Mouse (Mus musculus) embryonic facial prominence, embryonic 14.5 days (tissue): Measurements from ENCODE around the gene 4930539E08Rik. TPM values are rescaled to one million over a fixed set of nuclear protein-coding genes. Genes with fewer than 3 reads are reported as not detected.

Experiments
- ATAC-seq: fragments of 200-750 bp; cut with Nextera tagmentation; 2 replicates; pipeline ENCODE4 v1.8.0; 2017; ENCODE audit warnings: low read depth, moderate number of reproducible peaks, moderate TSS enrichment
- DNase-seq: peaks from one replicate; pipeline ENCODE4 v3.0.0-alpha.2; 2015; ENCODE audit warnings: low spot score
- H3K27ac ChIP-seq: fragments of 300-500 bp; sonication (generic); replicated peaks from 2 replicates; pipeline ENCODE4 v1.5.1; 2014; ENCODE audit warnings: low read depth, mild to moderate bottlenecking, low read length, moderate library complexity
- H3K27me3 ChIP-seq: fragments of 300-500 bp; sonication (generic); replicated peaks from 2 replicates; pipeline ENCODE4 v1.6.1; 2014; ENCODE audit warnings: low read length; ENCODE audit not compliant: control insufficient read depth, insufficient read depth
- H3K36me3 ChIP-seq: fragments of 300-500 bp; sonication (generic); 2 replicates; pipeline ENCODE4 v1.6.1; 2014; ENCODE audit warnings: low read length, mixed read lengths; ENCODE audit not compliant: control insufficient read depth, insufficient read depth
- H3K4me1 ChIP-seq: fragments of 300-500 bp; sonication (generic); 2 replicates; pipeline ENCODE4 v1.6.1; 2014; ENCODE audit warnings: antibody characterized with exemption, low read length; ENCODE audit not compliant: control insufficient read depth, insufficient read depth
- H3K4me2 ChIP-seq: fragments of 300-500 bp; sonication (generic); 2 replicates; pipeline ENCODE4 v1.6.1; 2014; ENCODE audit warnings: low read depth, mild to moderate bottlenecking, low read length, moderate library complexity, mixed read lengths
- H3K4me3 ChIP-seq: fragments of 300-500 bp; sonication (generic); 2 replicates; pipeline ENCODE4 v1.5.1; 2014; ENCODE audit warnings: low read depth, mild to moderate bottlenecking, low read length
- H3K9ac ChIP-seq: fragments of 300-500 bp; sonication (generic); 2 replicates; pipeline ENCODE4 v1.6.1; 2014; ENCODE audit warnings: low read depth, mild to moderate bottlenecking, low read length, moderate library complexity, mixed read lengths
- H3K9me3 ChIP-seq: fragments of 300-500 bp; sonication (generic); 2 replicates; pipeline ENCODE4 v1.6.1; 2016; ENCODE audit warnings: low read length; ENCODE audit not compliant: control insufficient read depth
- WGBS: fragments of 180-500 bp; shearing (Covaris S2); extraction: QIAGEN DNeasy Blood & Tissue Kit; methylation state at CpG from one replicate; pipeline ENCODE4 v1.1.7; 2014; 5-methylcytosine and 5-hydroxymethylcytosine counted together
- polyA plus RNA-seq: library from polyadenylated mRNA; unstranded; fragments of >200 nt; fragmentation: Nextera tagmentation; extraction: Ambion mirVana; gene quantifications from 2 replicates; pipeline ENCODE4 v1.2.1, GENCODE M21; 2014

The 4930539E08Rik gene
- polyA plus RNA-seq, 1 experiment from 2014 or later: 0.47 TPM

DNA sequence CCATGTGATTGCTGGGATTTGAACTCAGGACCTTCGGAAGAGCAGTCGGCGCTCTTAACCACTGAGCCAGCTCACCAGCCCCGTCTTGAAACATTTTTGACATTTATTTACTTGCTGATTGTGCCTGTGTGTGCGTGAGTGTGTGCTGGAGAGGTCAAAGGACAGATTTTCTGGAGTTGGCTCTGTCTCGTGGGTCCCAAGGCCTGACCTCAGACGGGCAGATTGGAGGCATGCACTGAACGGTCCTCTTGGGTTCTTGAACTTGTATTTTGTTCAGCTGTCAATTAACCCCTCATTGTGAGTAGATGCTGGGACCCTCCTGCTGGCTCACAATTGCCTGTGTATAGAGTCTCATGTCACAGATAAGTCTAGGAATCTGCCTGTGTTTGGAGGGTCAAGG lies 28.9 kb downstream of the 4930539E08Rik start:
- Histone ChIP-seq H3K27me3 (no peaks in the 10 kb centered on the region), H3K27ac (no peak overlapping the region), H3K9ac (no peak overlapping the region), H3K4me2 (no peak overlapping the region), H3K9me3 (0 out of 2 replicates have a peak, but pooled peaks cover 9% of the 10 kb centered on the region), H3K4me1 (no peaks in the 10 kb centered on the region), H3K36me3 (no peaks in the 10 kb centered on the region), H3K4me3 (no peak overlapping the region)
- ATAC-seq (no peak), DNase-seq (no peak)
- 73% methylated on average over 8 of the region's 8 CpGs for WGBS

DNA sequence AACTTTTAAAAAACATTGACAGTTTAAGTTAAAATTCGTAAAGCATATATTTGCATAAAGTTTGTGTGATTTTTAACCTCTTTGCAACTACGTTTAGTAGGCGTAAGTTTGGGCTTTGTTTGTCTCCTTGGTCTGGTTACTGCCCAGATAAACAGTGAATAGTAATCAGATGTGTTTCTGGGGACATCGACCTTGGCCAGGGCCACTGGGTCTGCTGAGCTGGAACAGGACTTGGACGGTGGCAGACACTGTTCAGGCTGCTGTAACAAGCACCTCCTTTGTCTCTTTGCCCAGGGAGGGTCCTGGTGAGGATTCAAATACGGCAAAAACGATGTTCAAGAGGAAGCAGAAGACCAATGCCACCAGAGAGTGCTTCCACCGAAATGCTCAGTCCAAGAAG lies 29.9 kb downstream of the 4930539E08Rik start:
- Histone ChIP-seq H3K9ac (no peak overlapping the region), H3K27ac (no peak overlapping the region), H3K36me3 (no peaks in the 10 kb centered on the region), H3K4me2 (no peak overlapping the region), H3K27me3 (no peaks in the 10 kb centered on the region), H3K4me3 (no peak overlapping the region), H3K9me3 (0 out of 2 replicates have a peak, but pooled peaks cover 9% of the 10 kb centered on the region), H3K4me1 (no peaks in the 10 kb centered on the region)
- ATAC-seq (no peak), DNase-seq (no peak)
- 87% methylated on average over 8 of the region's 8 CpGs for WGBS

DNA sequence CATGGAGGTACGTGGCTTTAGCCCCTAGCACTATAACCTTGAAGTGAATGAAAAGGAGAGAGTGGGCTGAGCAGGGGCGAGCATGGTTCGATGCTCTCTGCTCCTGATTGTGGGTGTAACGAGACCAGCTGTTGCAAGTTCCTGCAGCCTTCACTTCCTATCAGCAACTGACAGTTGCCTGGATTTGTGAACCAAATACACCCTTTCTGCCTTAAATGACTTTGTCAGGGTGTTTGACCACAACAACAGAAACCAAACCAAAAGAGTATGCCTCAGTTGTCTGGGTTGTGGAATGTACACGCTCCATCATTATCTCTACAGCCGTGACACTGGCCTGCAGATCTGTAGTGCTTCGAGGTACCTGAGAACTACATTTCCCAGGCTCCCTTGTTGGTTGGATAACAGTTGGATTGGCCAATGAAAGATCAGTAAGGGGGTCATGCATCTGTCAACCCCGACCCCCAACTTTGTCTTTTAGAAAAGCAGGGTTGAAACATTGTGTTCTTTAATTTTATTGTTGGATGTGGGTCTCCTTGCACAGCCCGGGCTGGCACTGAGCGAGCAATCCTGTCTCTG lies 31.1 kb downstream of the 4930539E08Rik start:
- Histone ChIP-seq H3K9me3 (0 out of 2 replicates have a peak, but pooled peaks cover 5% of the 10 kb centered on the region), H3K4me1 (no peaks in the 10 kb centered on the region), H3K4me2 (no peak overlapping the region), H3K27me3 (no peaks in the 10 kb centered on the region), H3K4me3 (no peak overlapping the region), H3K36me3 (no peaks in the 10 kb centered on the region), H3K27ac (no peak overlapping the region), H3K9ac (no peak overlapping the region)
- ATAC-seq (no peak), DNase-seq (no peak)
- 69% methylated on average over 10 of the region's 10 CpGs for WGBS

DNA sequence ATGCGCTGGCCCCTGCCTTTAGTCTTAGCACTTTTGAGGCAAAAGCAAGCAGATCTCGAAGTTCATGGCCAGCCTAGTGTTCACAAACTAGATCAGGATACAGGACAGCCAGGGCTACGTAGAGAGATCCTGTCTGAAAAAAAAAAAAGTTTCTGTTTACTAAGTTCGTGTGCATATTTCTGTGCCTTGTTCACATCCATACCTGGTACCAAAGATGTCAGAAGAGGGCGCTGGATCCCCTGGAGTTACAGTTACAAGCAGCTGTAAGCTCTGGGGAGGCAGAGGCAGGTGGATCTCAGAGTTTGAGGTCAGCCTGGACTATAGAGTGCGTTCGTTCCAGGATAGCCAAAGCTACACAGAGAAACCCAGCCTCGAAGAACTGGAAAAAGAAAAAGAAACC lies 32.3 kb downstream of the 4930539E08Rik start:
- no peaks in the 10 kb centered on the region for H3K36me3 ChIP-seq
- WGBS: 54% methylated on average over 8 of the region's 8 CpGs
- no peaks in the 10 kb centered on the region for H3K27me3 ChIP-seq
- no peaks in the 10 kb centered on the region for H3K9me3 ChIP-seq
- no peak overlapping the region for H3K27ac ChIP-seq
- no peak overlapping the region for H3K4me3 ChIP-seq
- H3K9ac ChIP-seq: 0 out of 2 replicates have a peak overlapping the region, but pooled peaks have one; percentile 25
- peak overlapping the region; percentile 30; the same call in 1 of the 2 replicates for H3K4me2 ChIP-seq
- no peaks in the 10 kb centered on the region for H3K4me1 ChIP-seq
- ATAC-seq (no peak), DNase-seq (no peak)

DNA sequence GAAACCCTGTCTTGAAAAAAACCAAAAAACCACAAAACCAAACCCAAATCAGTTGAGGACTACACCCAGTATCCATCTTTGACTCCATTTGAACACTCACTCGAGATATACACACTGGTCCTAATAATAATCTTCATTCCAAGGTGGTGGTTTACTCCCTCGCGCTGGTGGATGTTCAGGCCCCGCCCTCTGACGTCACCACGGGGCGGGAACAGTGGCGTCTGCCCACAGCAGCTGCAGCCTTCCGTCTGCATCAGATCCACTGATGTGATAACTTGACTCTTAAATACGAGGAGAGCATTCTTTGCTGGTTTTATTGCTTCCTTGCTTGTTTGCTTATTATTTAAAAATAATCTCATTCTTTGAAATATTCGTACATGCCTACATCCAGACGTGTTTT lies 32.8 kb downstream of the 4930539E08Rik start:
- DNase-seq (peak; percentile 72), ATAC-seq (no peak; the same call in 1 of the 2 replicates)
- Histone ChIP-seq H3K9ac (0 out of 2 replicates have a peak overlapping the region, but pooled peaks have one; percentile 25), H3K36me3 (no peaks in the 10 kb centered on the region), H3K4me1 (no peaks in the 10 kb centered on the region), H3K27ac (no peak overlapping the region), H3K27me3 (no peaks in the 10 kb centered on the region), H3K4me2 (peak overlapping the region; percentile 30; the same call in 1 of the 2 replicates), H3K9me3 (no peaks in the 10 kb centered on the region), H3K4me3 (no peak overlapping the region)
- 4% methylated on average over 12 of the region's 12 CpGs for WGBS

DNA sequence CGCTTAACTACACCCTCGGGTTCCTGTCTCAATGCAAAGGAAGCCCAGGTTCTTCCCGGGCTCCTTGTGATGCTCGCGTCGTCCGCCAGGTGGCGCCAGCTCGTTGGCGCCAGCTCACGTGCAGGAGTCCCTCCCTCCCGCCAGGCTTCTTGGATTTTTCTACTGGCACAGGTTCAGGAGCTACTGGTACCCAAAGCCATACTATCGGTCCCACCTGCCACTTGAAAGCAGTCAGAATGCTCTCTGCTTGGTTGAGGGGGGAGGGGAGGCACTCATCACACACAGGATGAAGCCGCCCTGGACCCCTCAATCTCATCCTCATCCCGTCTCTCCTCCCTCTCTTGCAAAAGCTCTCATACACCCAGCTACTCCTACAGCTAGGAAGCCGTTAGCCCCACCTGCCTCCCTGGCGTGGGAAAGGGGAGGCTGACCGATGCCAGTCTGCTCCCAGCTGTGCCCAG lies 35.2 kb downstream of the 4930539E08Rik start:
- ATAC-seq (no peak), DNase-seq (peak; percentile 78)
- Histone ChIP-seq H3K4me1 (peaks cover 3% of the 10 kb centered on the region; the same call in 1 of the 2 replicates), H3K27ac (no peak overlapping the region), H3K4me2 (peak overlapping the region; percentile 27), H3K9ac (no peak overlapping the region), H3K9me3 (no peaks in the 10 kb centered on the region), H3K27me3 (no peaks in the 10 kb centered on the region), H3K4me3 (no peak overlapping the region), H3K36me3 (no peaks in the 10 kb centered on the region)
- 9% methylated on average over 18 of the region's 18 CpGs for WGBS

DNA sequence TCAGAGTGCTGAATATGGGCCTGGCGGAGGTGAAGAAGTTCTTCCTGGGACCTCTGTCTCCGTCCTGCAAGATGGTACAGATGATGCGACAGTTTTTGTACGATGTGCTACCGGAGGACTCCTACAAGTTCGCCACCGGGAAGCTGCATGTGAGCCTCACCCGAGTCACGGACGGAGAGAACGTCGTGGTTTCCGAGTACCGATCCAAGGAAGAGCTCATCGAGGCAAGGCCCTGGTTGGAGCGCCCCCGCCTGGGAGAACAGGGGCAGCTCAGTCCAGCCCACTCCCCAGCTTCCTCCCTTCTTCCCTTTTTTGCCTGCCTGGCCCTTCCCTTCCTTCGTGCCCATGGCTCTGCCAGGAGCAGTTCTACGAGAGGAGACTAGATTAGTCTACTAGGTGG lies 38.3 kb downstream of the 4930539E08Rik start:
- peak; percentile 36 for DNase-seq
- ATAC-seq: no peak
- Histone ChIP-seq H3K4me3 (no peak overlapping the region), H3K9me3 (no peaks in the 10 kb centered on the region), H3K36me3 (no peaks in the 10 kb centered on the region), H3K4me1 (peaks cover 5% of the 10 kb centered on the region; the same call in 1 of the 2 replicates), H3K4me2 (peak overlapping the region; percentile 35), H3K27me3 (no peaks in the 10 kb centered on the region), H3K9ac (peak overlapping the region; percentile 34; the same call in 1 of the 2 replicates), H3K27ac (no peak overlapping the region)
- 18% methylated on average over 19 of the region's 19 CpGs for WGBS

DNA sequence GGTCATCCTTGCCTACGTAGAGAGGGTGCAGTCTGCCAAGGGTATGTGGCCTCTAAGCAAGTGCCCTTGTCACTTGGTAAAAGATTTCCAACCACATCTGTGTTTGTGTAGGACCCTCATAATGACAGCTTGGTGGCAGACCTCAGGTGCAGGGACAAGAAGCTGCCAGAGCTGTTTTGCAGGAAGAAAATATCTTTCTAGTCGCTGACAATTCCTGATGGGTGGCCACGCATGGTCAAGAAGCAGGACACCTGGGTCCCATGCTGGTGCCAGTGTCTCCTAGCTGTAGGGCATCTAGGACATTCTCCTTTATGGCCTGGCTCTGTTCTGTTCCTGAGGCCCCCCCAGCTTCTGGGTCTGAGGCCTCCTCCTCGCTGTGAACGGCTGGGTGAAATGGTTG lies 38.8 kb downstream of the 4930539E08Rik start:
- H3K9ac ChIP-seq: no peak overlapping the region

DNA sequence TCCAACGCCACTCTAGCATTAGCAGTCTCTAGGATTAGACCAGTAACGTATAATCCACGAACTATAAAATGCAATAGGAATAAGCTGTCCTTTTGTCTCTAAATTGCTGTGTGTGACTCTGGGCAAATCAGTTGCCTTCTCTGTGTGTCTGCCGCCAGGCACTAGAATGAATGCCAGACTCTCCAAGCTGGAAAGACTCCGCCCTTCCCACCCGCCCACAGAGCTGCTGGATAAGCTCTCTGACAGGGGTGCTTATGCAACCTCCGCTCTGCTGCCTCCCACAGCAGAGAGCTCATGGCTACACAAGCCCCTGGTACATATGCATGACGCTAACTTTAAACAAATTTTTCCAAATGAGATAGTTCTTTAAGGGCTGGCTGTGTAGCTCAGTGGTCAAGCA lies 39.8 kb downstream of the 4930539E08Rik start:
- H3K9ac ChIP-seq: no peak overlapping the region
- DNase-seq (peak; percentile 85), ATAC-seq (peak; percentile 67)
- H3K4me1 ChIP-seq: peaks cover 5% of the 10 kb centered on the region; the same call in 1 of the 2 replicates
- WGBS: 41% methylated on average over 8 of the region's 8 CpGs
- H3K27ac ChIP-seq: no peak overlapping the region; the same call in 1 of the 2 replicates
- no peaks in the 10 kb centered on the region for H3K36me3 ChIP-seq
- no peaks in the 10 kb centered on the region for H3K9me3 ChIP-seq
- H3K27me3 ChIP-seq: no peaks in the 10 kb centered on the region
- no peak overlapping the region for H3K4me3 ChIP-seq
- no peak overlapping the region for H3K4me2 ChIP-seq

More for the DNA sequence above, 38.8 kb downstream of the 4930539E08Rik start:
- no peak overlapping the region for H3K4me3 ChIP-seq
- H3K4me2 ChIP-seq: peak overlapping the region; percentile 35
- 59% methylated on average over 5 of the region's 5 CpGs for WGBS
- H3K27ac ChIP-seq: no peak overlapping the region
- DNase-seq (no peak), ATAC-seq (no peak)
- H3K36me3 ChIP-seq: no peaks in the 10 kb centered on the region
- H3K4me1 ChIP-seq: peaks cover 5% of the 10 kb centered on the region; the same call in 1 of the 2 replicates
- no peaks in the 10 kb centered on the region for H3K27me3 ChIP-seq
- H3K9me3 ChIP-seq: no peaks in the 10 kb centered on the region
